Mouse (Mus musculus) midbrain, postnatal 0 days (tissue): ENCODE measurements around the gene Mknk2. TPM values are rescaled to one million over a fixed set of nuclear protein-coding genes. Genes with fewer than 3 reads are reported as not detected.

Source experiments
- ATAC-seq: fragments of 200-750 bp; cut with Nextera tagmentation; 2 replicates; pipeline ENCODE4 v1.8.0; 2017; ENCODE audit warnings: moderate number of reproducible peaks, mild to moderate bottlenecking, moderate TSS enrichment, moderate library complexity; ENCODE audit not compliant: low FRiP score
- DNase-seq: peaks from one replicate; pipeline ENCODE4 v3.0.0-alpha.2; 2015; ENCODE audit warnings: low spot score
- H3K27ac ChIP-seq: fragments of 300-500 bp; sonication (generic); 2 replicates; pipeline ENCODE4 v1.5.1; 2014; ENCODE audit warnings: low read depth, mild to moderate bottlenecking, low read length, mixed read lengths
- H3K27me3 ChIP-seq: fragments of 300-500 bp; sonication (generic); 2 replicates; pipeline ENCODE4 v1.6.1; 2014; ENCODE audit warnings: low read length, control low read depth, mixed read lengths; ENCODE audit not compliant: insufficient read depth
- H3K36me3 ChIP-seq: fragments of 300-500 bp; sonication (generic); 2 replicates; pipeline ENCODE4 v1.6.1; 2014; ENCODE audit warnings: low read length, control low read depth, mixed read lengths; ENCODE audit not compliant: insufficient read depth
- H3K4me1 ChIP-seq: fragments of 300-500 bp; sonication (generic); 2 replicates; pipeline ENCODE4 v1.6.1; 2014; ENCODE audit warnings: mild to moderate bottlenecking, control low read depth, antibody characterized with exemption, low read length, mixed read lengths; ENCODE audit not compliant: insufficient read depth
- H3K4me2 ChIP-seq: fragments of 300-500 bp; sonication (generic); 2 replicates; pipeline ENCODE4 v1.6.1; 2014; ENCODE audit warnings: low read depth, mild to moderate bottlenecking, low read length, mixed read lengths; ENCODE audit not compliant: poor library complexity, severe bottlenecking
- H3K4me3 ChIP-seq: fragments of 300-500 bp; sonication (generic); 2 replicates; pipeline ENCODE4 v1.5.1; 2014; ENCODE audit warnings: low read depth, mild to moderate bottlenecking, low read length, moderate library complexity
- H3K9ac ChIP-seq: fragments of 300-500 bp; sonication (generic); replicated peaks from 2 replicates; pipeline ENCODE4 v1.6.1; 2014; ENCODE audit warnings: mild to moderate bottlenecking, low read length, moderate library complexity, mixed read lengths; ENCODE audit not compliant: poor library complexity, severe bottlenecking
- H3K9me3 ChIP-seq: fragments of 300-500 bp; sonication (generic); 2 replicates; pipeline ENCODE4 v1.6.1; 2016; ENCODE audit warnings: low read length, control low read depth
- CTCF ChIP-seq: IDR thresholded peaks from 2 replicates; pipeline ENCODE4 v1.5.1; 2016; ENCODE audit warnings: antibody characterized with exemption, mild to moderate bottlenecking
- WGBS: fragments of 180-500 bp; shearing (Covaris S2); extraction: QIAGEN DNeasy Blood & Tissue Kit; methylation state at CpG from one replicate; pipeline ENCODE4 v1.1.7; 2014; 5-methylcytosine and 5-hydroxymethylcytosine counted together
- polyA plus RNA-seq: library from polyadenylated mRNA; unstranded; fragments of >200 nt; fragmentation: Nextera tagmentation; extraction: Ambion mirVana; gene quantifications from 2 replicates; pipeline ENCODE4 v1.2.1, GENCODE M21; 2015
- total RNA-seq: library from RNA; depleted of rRNA; stranded (reverse); fragments of >200 nt; gene quantifications from 2 replicates; pipeline ENCODE4 v1.2.3, GENCODE M21; 2014; rRNA removed

The Mknk2 gene
- total and polyA plus RNA-seq, 2 experiments from 2014 or later: 36.0 to 74.6 TPM

- Histone ChIP-seq H3K4me2 (peak overlapping the region; percentile 73), H3K27ac (peak overlapping the region; percentile 81), H3K27me3 (no peaks in the 10 kb centered on the region), H3K9ac (peak overlapping the region; percentile 62), H3K4me1 (peaks cover 11% of the 10 kb centered on the region), H3K36me3 (no peaks in the 10 kb centered on the region), H3K4me3 (peak overlapping the region; percentile 81), H3K9me3 (no peaks in the 10 kb centered on the region)
- TF ChIP-seq CTCF: no peak
- DNase-seq (no peak), ATAC-seq (no peak)
- WGBS: under 1% methylated on average over 9 of the region's 9 CpGs
These were observed 56.3 kb downstream of the Mknk2 start for GRCm38 (mm10) chr10:80621690-80621939.

GRCm38 (mm10) chr10:80620796-80621689 is 56.9 kb downstream of the Mknk2 start:
- Histone ChIP-seq H3K4me3 (peak overlapping the region; percentile 81), H3K27me3 (no peaks in the 10 kb centered on the region), H3K27ac (peak overlapping the region; percentile 81), H3K9ac (peak overlapping the region; percentile 62), H3K9me3 (no peaks in the 10 kb centered on the region), H3K4me1 (peaks cover 11% of the 10 kb centered on the region), H3K36me3 (peaks cover 1% of the 10 kb centered on the region; the same call in 1 of the 2 replicates), H3K4me2 (peak overlapping the region; percentile 73)
- DNase-seq (no peak), ATAC-seq (no peak)
- no peak for TF ChIP-seq CTCF
- 53% methylated on average over 16 of the region's 16 CpGs for WGBS

DNA sequence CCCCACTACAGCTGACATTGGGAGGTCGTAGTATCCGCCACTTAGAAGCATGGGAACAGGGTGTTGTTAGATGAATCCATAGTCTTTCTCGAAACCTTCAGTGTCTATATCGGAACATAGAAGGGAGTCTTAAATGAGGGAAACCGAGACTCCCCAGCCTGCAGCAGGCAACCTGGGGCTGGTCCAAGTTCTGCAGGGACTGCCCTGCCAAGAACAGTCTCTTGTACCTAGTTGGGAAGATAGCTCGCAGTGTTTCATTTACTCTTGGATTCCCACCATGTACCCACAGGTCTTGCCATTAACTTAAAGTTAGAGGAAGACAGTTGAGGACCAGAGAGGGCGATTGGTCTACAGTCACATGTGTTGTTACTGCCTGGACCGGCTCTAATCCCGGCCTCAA is 57.5 kb downstream of the Mknk2 start:
- no peak overlapping the region for H3K4me3 ChIP-seq
- H3K4me1 ChIP-seq: peaks cover 11% of the 10 kb centered on the region
- H3K4me2 ChIP-seq: no peak overlapping the region
- no peak overlapping the region for H3K27ac ChIP-seq
- H3K9me3 ChIP-seq: no peaks in the 10 kb centered on the region
- no peak overlapping the region for H3K9ac ChIP-seq
- ATAC-seq (no peak), DNase-seq (no peak)
- no peaks in the 10 kb centered on the region for H3K27me3 ChIP-seq
- peaks cover 6% of the 10 kb centered on the region; the same call in 1 of the 2 replicates for H3K36me3 ChIP-seq
- no peak for TF ChIP-seq CTCF
- 86% methylated on average over 9 of the region's 9 CpGs for WGBS

GRCm38 (mm10) chr10:80619465-80620244 is 58.3 kb downstream of the Mknk2 start:
- ATAC-seq: no peak
- H3K4me2 ChIP-seq: no peak overlapping the region
- 32% methylated on average over 8 of the region's 8 CpGs for WGBS

DNA sequence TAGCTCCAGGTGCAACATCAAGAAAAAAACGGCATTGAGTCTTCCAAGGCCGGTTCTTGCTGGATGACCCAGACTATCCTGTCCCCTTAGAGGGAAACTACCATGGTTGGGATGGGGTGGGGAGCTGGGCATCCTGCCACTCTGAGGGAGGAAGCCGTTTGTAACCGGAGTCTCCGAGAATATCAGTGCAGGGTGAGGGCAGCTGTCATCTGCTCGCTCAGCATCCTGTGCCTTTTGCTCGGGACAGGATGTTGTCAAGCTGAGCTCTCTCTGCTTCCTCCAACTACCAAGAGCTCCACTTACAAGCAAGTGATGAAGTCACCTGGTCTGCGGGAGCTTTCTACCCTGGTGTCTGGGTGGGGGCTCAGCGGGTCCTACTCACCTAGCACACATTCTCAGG is 59.7 kb downstream of the Mknk2 start:
- DNase-seq: no peak
- TF ChIP-seq CTCF: no peak
- Histone ChIP-seq H3K9ac (no peak overlapping the region), H3K27me3 (no peaks in the 10 kb centered on the region), H3K27ac (no peak overlapping the region), H3K4me1 (no peaks in the 10 kb centered on the region), H3K36me3 (peaks cover 22% of the 10 kb centered on the region), H3K4me2 (no peak overlapping the region), H3K9me3 (no peaks in the 10 kb centered on the region), H3K4me3 (no peak overlapping the region)
- no peak for ATAC-seq
- 81% methylated on average over 9 of the region's 9 CpGs for WGBS

More at GRCm38 (mm10) chr10:80619465-80620244, 58.3 kb downstream of the Mknk2 start:
- no peak overlapping the region for H3K9ac ChIP-seq
- DNase-seq: no peak
- no peak overlapping the region for H3K27ac ChIP-seq
- no peaks in the 10 kb centered on the region for H3K9me3 ChIP-seq
- H3K36me3 ChIP-seq: peaks cover 14% of the 10 kb centered on the region
- H3K27me3 ChIP-seq: no peaks in the 10 kb centered on the region
- TF ChIP-seq CTCF: no peak
- peaks cover 11% of the 10 kb centered on the region for H3K4me1 ChIP-seq
- H3K4me3 ChIP-seq: no peak overlapping the region

Other genes with a start within 250 kb of the Mknk2 start
- 69.6 and 91.1 TPM in 2 replicates for gene Tcf3, start 244.5 kb downstream of the Mknk2 start, total RNA-seq
- 24.8 and 25.1 TPM in 2 replicates for gene Tcf3, start 244.5 kb downstream of the Mknk2 start, polyA plus RNA-seq
- 2.8 and 3.1 TPM in 2 replicates for gene Onecut3, start 183.3 kb downstream of the Mknk2 start, total RNA-seq
- 0.69 and 0.89 TPM in 2 replicates for gene Onecut3, start 183.3 kb downstream of the Mknk2 start, polyA plus RNA-seq
- 0.71 and 0.93 TPM in 2 replicates for gene Atp8b3, start 139.0 kb downstream of the Mknk2 start, total RNA-seq
- gene Atp8b3, start 139.0 kb downstream of the Mknk2 start, polyA plus RNA-seq: 0.90 and 1.1 TPM in 2 replicates
- gene Rexo1, start 116.6 kb downstream of the Mknk2 start, total RNA-seq: 34.2 and 52.6 TPM in 2 replicates
- 26.1 and 29.8 TPM in 2 replicates for gene Rexo1, start 116.6 kb downstream of the Mknk2 start, polyA plus RNA-seq
- gene Klf16, start 100.8 kb downstream of the Mknk2 start, total RNA-seq: 13.7 and 18.1 TPM in 2 replicates
- 7.7 and 8.3 TPM in 2 replicates for gene Klf16, start 100.8 kb downstream of the Mknk2 start, polyA plus RNA-seq
- 264 and 275 TPM in 2 replicates for gene Abhd17a, start 87.8 kb downstream of the Mknk2 start, total RNA-seq
- gene Abhd17a, start 87.8 kb downstream of the Mknk2 start, polyA plus RNA-seq: 152 and 157 TPM in 2 replicates
- 27.8 and 32.4 TPM in 2 replicates for gene Scamp4, start 75.2 kb downstream of the Mknk2 start, total RNA-seq
- 73.1 and 76.9 TPM in 2 replicates for gene Scamp4, start 75.2 kb downstream of the Mknk2 start, polyA plus RNA-seq
- gene Adat3, start 75.2 kb downstream of the Mknk2 start, total RNA-seq: 4.0 and 6.2 TPM in 2 replicates
- gene Adat3, start 75.2 kb downstream of the Mknk2 start, polyA plus RNA-seq: 4.6 and 4.9 TPM in 2 replicates
- gene Gm49322, start 72.1 kb downstream of the Mknk2 start, total RNA-seq: 2.0 and 2.7 TPM in 2 replicates
- 1.7 and 1.8 TPM in 2 replicates for gene Gm49322, start 72.1 kb downstream of the Mknk2 start, polyA plus RNA-seq
- gene Csnk1g2, start 55.3 kb downstream of the Mknk2 start, total RNA-seq: 124 and 146 TPM in 2 replicates
- 90.5 and 93.3 TPM in 2 replicates for gene Csnk1g2, start 55.3 kb downstream of the Mknk2 start, polyA plus RNA-seq
- gene Btbd2, start 21.0 kb downstream of the Mknk2 start, total RNA-seq: 168 and 215 TPM in 2 replicates
- gene Btbd2, start 21.0 kb downstream of the Mknk2 start, polyA plus RNA-seq: 71.6 and 80.4 TPM in 2 replicates
- gene Mob3a, start 23.9 kb upstream of the Mknk2 start, total RNA-seq: 66.6 and 75.1 TPM in 2 replicates
- 44.9 and 48.5 TPM in 2 replicates for gene Mob3a, start 23.9 kb upstream of the Mknk2 start, polyA plus RNA-seq
- gene Izumo4, start 24.1 kb upstream of the Mknk2 start, total RNA-seq: 26.3 and 48.0 TPM in 2 replicates
- 44.0 and 47.4 TPM in 2 replicates for gene Izumo4, start 24.1 kb upstream of the Mknk2 start, polyA plus RNA-seq
- gene Ap3d1, start 64.2 kb upstream of the Mknk2 start, total RNA-seq: 182 and 183 TPM in 2 replicates
- 95.4 and 105 TPM in 2 replicates for gene Ap3d1, start 64.2 kb upstream of the Mknk2 start, polyA plus RNA-seq
- 23.8 and 34.4 TPM in 2 replicates for gene Dot1l, start 77.1 kb upstream of the Mknk2 start, total RNA-seq
- 9.9 and 13.4 TPM in 2 replicates for gene Dot1l, start 77.1 kb upstream of the Mknk2 start, polyA plus RNA-seq
- 18.3 and 34.2 TPM in 2 replicates for gene Sf3a2, start 120.1 kb upstream of the Mknk2 start, total RNA-seq
- gene Sf3a2, start 120.1 kb upstream of the Mknk2 start, polyA plus RNA-seq: 61.5 and 64.3 TPM in 2 replicates
- 68.0 and 88.1 TPM in 2 replicates for gene Plekhj1, start 120.5 kb upstream of the Mknk2 start, total RNA-seq
- 94.1 and 103 TPM in 2 replicates for gene Plekhj1, start 120.5 kb upstream of the Mknk2 start, polyA plus RNA-seq
- 0.82 and 2.9 TPM in 2 replicates for gene Amh, start 127.1 kb upstream of the Mknk2 start, total RNA-seq
- not detected in 2 replicates for gene Amh, start 127.1 kb upstream of the Mknk2 start, polyA plus RNA-seq
- not detected in 2 replicates for gene Jsrp1, start 135.4 kb upstream of the Mknk2 start, total RNA-seq
- 0.83 and 1.1 TPM in 2 replicates for gene Jsrp1, start 135.4 kb upstream of the Mknk2 start, polyA plus RNA-seq
- 863 and 928 TPM in 2 replicates for gene Oaz1, start 148.5 kb upstream of the Mknk2 start, total RNA-seq
- 1,039 and 1,193 TPM in 2 replicates for gene Oaz1, start 148.5 kb upstream of the Mknk2 start, polyA plus RNA-seq
- 39.3 and 61.0 TPM in 2 replicates for gene Lingo3, start 165.9 kb upstream of the Mknk2 start, total RNA-seq
- 24.4 and 26.8 TPM in 2 replicates for gene Lingo3, start 165.9 kb upstream of the Mknk2 start, polyA plus RNA-seq
- 136 and 249 TPM in 2 replicates for gene Lsm7, start 177.1 kb upstream of the Mknk2 start, total RNA-seq
- gene Lsm7, start 177.1 kb upstream of the Mknk2 start, polyA plus RNA-seq: 292 and 299 TPM in 2 replicates
- gene Sppl2b, start 177.2 kb upstream of the Mknk2 start, total RNA-seq: 116 and 132 TPM in 2 replicates
- 78.6 and 86.2 TPM in 2 replicates for gene Sppl2b, start 177.2 kb upstream of the Mknk2 start, polyA plus RNA-seq
- gene Tmprss9, start 193.7 kb upstream of the Mknk2 start, total RNA-seq: 0.09 and 0.11 TPM in 2 replicates
- gene Tmprss9, start 193.7 kb upstream of the Mknk2 start, polyA plus RNA-seq: 0.27 and 0.31 TPM in 2 replicates
- gene Timm13, start 222.9 kb upstream of the Mknk2 start, total RNA-seq: 153 and 267 TPM in 2 replicates
- 362 and 384 TPM in 2 replicates for gene Timm13, start 222.9 kb upstream of the Mknk2 start, polyA plus RNA-seq
- gene Lmnb2, start 240.1 kb upstream of the Mknk2 start, total RNA-seq: 40.2 and 47.3 TPM in 2 replicates
- 22.6 and 22.7 TPM in 2 replicates for gene Lmnb2, start 240.1 kb upstream of the Mknk2 start, polyA plus RNA-seq